ENCODE assay signal across 8 mouse cellular contexts in the genomic region with DNA sequence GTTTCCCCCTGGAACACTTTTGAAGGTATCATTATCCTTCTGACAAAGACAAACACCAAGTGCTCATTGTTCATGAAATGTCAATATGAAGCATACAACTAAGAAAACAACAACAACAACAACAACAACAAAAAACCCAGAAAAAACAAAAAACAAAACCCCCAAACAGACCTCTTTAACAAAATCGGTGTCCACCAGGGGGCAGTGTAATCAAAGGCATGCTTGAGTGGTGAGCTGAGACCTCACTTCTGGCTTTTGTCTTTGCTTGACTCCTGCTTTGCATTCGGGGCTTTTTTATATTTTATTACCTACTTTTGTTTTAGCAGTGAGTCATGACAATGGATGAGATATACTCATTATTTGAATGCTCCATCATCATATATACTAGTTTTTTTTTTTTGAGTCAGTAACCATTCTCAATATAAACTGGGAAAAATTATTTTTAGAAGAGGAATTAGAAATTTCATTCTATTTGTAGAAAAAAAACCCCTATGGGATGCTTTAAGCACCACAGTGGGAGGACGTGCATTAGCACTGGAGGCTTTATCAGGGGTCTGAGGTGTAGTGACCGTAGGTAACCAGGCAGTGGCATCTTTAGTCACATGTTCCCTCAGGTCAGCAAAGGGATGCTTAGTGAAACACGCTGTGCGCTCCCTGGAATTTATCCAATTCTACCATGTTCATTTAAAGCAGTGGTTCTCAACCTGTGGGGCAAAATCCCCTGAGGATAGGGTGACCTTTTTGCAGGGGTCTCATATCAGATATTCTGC. TPM values are rescaled to one million over a fixed set of nuclear protein-coding genes. Genes with fewer than 3 reads are reported as not detected.
DNase-seq lines count a peak whose midpoint lies in the region; ATAC-seq lines count a peak whose summit lies in the region.

No protein-coding gene starts in this region.

- peak; percentile 84 for DNase-seq in hindbrain, embryonic 11.5 days (ENCODE audit: low spot score)
- peak; percentile 1 to 14 for DNase-seq in CD8-positive naive resting alpha-beta T cell, adult 2 months (ENCODE audit: low read depth in 2 of 2, low spot score in 2 of 2)
- peak; percentile 77 for DNase-seq in adrenal gland, postnatal 14 days
- DNase-seq in embryonic facial prominence, embryonic 11.5 days (ENCODE audit: low spot score), result peak; percentile 87
- DNase-seq in kidney, postnatal 4 days, result peak; percentile 78 to 79
- DNase-seq in thymus, postnatal 25 days, result peak; percentile 39

- H3K36me3 ChIP-seq in hindbrain, embryonic 11.5 days (ENCODE audit: control insufficient read depth, insufficient read depth, low read length), result no peaks in the 10 kb centered on the region
- H3K36me3 ChIP-seq in hindbrain, embryonic 13.5 days, result no peaks in the 10 kb centered on the region
- no peaks in the 10 kb centered on the region for H3K36me3 ChIP-seq in embryonic facial prominence, embryonic 11.5 days (replicated peaks; ENCODE audit: control insufficient read depth, insufficient read depth, low read depth, low read length)

- H3K27me3 ChIP-seq in hindbrain, embryonic 11.5 days (ENCODE audit: control insufficient read depth, insufficient read depth, low read length), result no peaks in the 10 kb centered on the region
- no peaks in the 10 kb centered on the region for H3K27me3 ChIP-seq in hindbrain, embryonic 13.5 days
- no peaks in the 10 kb centered on the region for H3K27me3 ChIP-seq in embryonic facial prominence, embryonic 11.5 days (ENCODE audit: control insufficient read depth, insufficient read depth, low read length)

- H3K4me2 ChIP-seq in hindbrain, embryonic 11.5 days (replicated peaks; ENCODE audit: low read depth, low read length), result no peak overlapping the region
- no peak overlapping the region for H3K4me2 ChIP-seq in hindbrain, embryonic 13.5 days
- H3K4me2 ChIP-seq in embryonic facial prominence, embryonic 11.5 days (ENCODE audit: low read depth, low read length), result no peak overlapping the region

- no peaks in the 10 kb centered on the region for H3K4me1 ChIP-seq in hindbrain, embryonic 11.5 days (replicated peaks; ENCODE audit: control insufficient read depth, insufficient read depth, low read length)
- no peaks in the 10 kb centered on the region for H3K4me1 ChIP-seq in hindbrain, embryonic 13.5 days (replicated peaks)
- no peaks in the 10 kb centered on the region for H3K4me1 ChIP-seq in embryonic facial prominence, embryonic 11.5 days (ENCODE audit: control insufficient read depth, insufficient read depth, low read length)

- 54% methylated on average over 6 of the region's 6 CpGs for WGBS in hindbrain, embryonic 11.5 days
- WGBS in hindbrain, embryonic 13.5 days, result 48% methylated on average over 6 of the region's 6 CpGs
- WGBS in embryonic facial prominence, embryonic 11.5 days, result 53% methylated on average over 6 of the region's 6 CpGs

- H3K9me3 ChIP-seq in hindbrain, embryonic 11.5 days (ENCODE audit: control insufficient read depth, low read length), result no peaks in the 10 kb centered on the region
- no peaks in the 10 kb centered on the region for H3K9me3 ChIP-seq in hindbrain, embryonic 13.5 days
- H3K9me3 ChIP-seq in embryonic facial prominence, embryonic 11.5 days (replicated peaks; ENCODE audit: control insufficient read depth, low read length), result no peaks in the 10 kb centered on the region

- H3K9ac ChIP-seq in hindbrain, embryonic 11.5 days (ENCODE audit: low read depth, low read length), result no peak overlapping the region
- H3K9ac ChIP-seq in hindbrain, embryonic 13.5 days, result no peak overlapping the region
- H3K9ac ChIP-seq in embryonic facial prominence, embryonic 11.5 days (replicated peaks; ENCODE audit: low read length), result no peak overlapping the region

- H3K27ac ChIP-seq in hindbrain, embryonic 11.5 days (ENCODE audit: low read depth, low read length), result no peak overlapping the region
- H3K27ac ChIP-seq in hindbrain, embryonic 13.5 days, result no peak overlapping the region
- H3K27ac ChIP-seq in embryonic facial prominence, embryonic 11.5 days (replicated peaks; ENCODE audit: low read depth, low read length), result no peak overlapping the region

- ATAC-seq in hindbrain, embryonic 11.5 days (ENCODE audit: low FRiP score), result no peak; the same call in 1 of the 2 replicates
- ATAC-seq in hindbrain, embryonic 13.5 days (ENCODE audit: low FRiP score), result no peak
- ATAC-seq in embryonic facial prominence, embryonic 11.5 days (replicated peaks; ENCODE audit: insufficient number of reproducible peaks, low FRiP score, low TSS enrichment, low read depth), result 0 out of 2 replicates have a peak, but pooled peaks have one; percentile 65
- ATAC-seq in megakaryocyte, adult 5-6 weeks (ENCODE audit: poor library complexity, severe bottlenecking), result peak; percentile 64

- H3K4me3 ChIP-seq in hindbrain, embryonic 11.5 days (ENCODE audit: low read depth, low read length), result no peak overlapping the region
- H3K4me3 ChIP-seq in hindbrain, embryonic 13.5 days, result no peak overlapping the region
- H3K4me3 ChIP-seq in embryonic facial prominence, embryonic 11.5 days (ENCODE audit: low read depth, low read length), result no peak overlapping the region

RNA-seq across cellular contexts. Expression of a gene that starts 30.8 kb away (rescaled TPM):
- polyA plus RNA-seq in hindbrain, embryonic 11.5 days (2014; fragmentation: Nextera tagmentation; extraction: Ambion mirVana), result 4.0 and 5.7 TPM in 2 replicates
- polyA plus RNA-seq in hindbrain, embryonic 13.5 days (2015; fragmentation: Nextera tagmentation; extraction: Ambion mirVana), result 1.6 and 2.0 TPM in 2 replicates
- 2.2 and 3.5 TPM in 2 replicates for total RNA-seq in adrenal gland, postnatal 14 days (2021)
- 6.0 and 6.2 TPM in 2 replicates for polyA plus RNA-seq in embryonic facial prominence, embryonic 11.5 days (2014; fragmentation: Nextera tagmentation; extraction: Ambion mirVana)
- total RNA-seq in megakaryocyte, adult 5-6 weeks (2015), result 2.0 and 3.2 TPM in 2 replicates
- total RNA-seq in megakaryocyte, adult 5-6 weeks (2017), result 2.2 and 2.5 TPM in 2 replicates

RNA-seq across cellular contexts. Expression of a gene that starts 58.4 kb away (rescaled TPM):
- 10.7 and 12.8 TPM in 2 replicates for polyA plus RNA-seq in hindbrain, embryonic 11.5 days (2014; fragmentation: Nextera tagmentation; extraction: Ambion mirVana)
- 18.8 and 19.4 TPM in 2 replicates for polyA plus RNA-seq in hindbrain, embryonic 13.5 days (2015; fragmentation: Nextera tagmentation; extraction: Ambion mirVana)
- total RNA-seq in adrenal gland, postnatal 14 days (2021), result 11.5 and 12.1 TPM in 2 replicates
- polyA plus RNA-seq in embryonic facial prominence, embryonic 11.5 days (2014; fragmentation: Nextera tagmentation; extraction: Ambion mirVana), result 11.8 and 13.8 TPM in 2 replicates
- total RNA-seq in megakaryocyte, adult 5-6 weeks (2015), result 8.8 and 10.2 TPM in 2 replicates
- total RNA-seq in megakaryocyte, adult 5-6 weeks (2017), result 5.6 and 8.0 TPM in 2 replicates

Comparison
In these comparisons a context has a peak if more than half of its experiments do, and no peak if none do; other contexts are left out.
1. ATAC-seq: peak in embryonic facial prominence, embryonic 11.5 days (single experiment) and megakaryocyte, adult 5-6 weeks (single experiment); none in hindbrain, embryonic 11.5 days (single experiment) and hindbrain, embryonic 13.5 days (single experiment).
2. DNase-seq: peak in every context shown above with its lines; median percentile 87 in embryonic facial prominence, embryonic 11.5 days; 84 in hindbrain, embryonic 11.5 days; 78 in kidney, postnatal 4 days; 77 in adrenal gland, postnatal 14 days; 39 in thymus, postnatal 25 days; 8 in CD8-positive naive resting alpha-beta T cell, adult 2 months.